Mouse (Mus musculus): Measurements from ENCODE around the gene Trmt10b. TPM values are rescaled to one million over a fixed set of nuclear protein-coding genes. Genes with fewer than 3 reads are reported as not detected.

The Trmt10b gene
- 14.2 and 15.5 TPM in 2 replicates for polyA plus RNA-seq (2012; rRNA removed)

GRCm38 (mm10) chr4:45296662-45297564 is at the start of gene Trmt10b:
Gene Trmt10b, plus strand, starts transcription at chr4:45297127.

DNA sequence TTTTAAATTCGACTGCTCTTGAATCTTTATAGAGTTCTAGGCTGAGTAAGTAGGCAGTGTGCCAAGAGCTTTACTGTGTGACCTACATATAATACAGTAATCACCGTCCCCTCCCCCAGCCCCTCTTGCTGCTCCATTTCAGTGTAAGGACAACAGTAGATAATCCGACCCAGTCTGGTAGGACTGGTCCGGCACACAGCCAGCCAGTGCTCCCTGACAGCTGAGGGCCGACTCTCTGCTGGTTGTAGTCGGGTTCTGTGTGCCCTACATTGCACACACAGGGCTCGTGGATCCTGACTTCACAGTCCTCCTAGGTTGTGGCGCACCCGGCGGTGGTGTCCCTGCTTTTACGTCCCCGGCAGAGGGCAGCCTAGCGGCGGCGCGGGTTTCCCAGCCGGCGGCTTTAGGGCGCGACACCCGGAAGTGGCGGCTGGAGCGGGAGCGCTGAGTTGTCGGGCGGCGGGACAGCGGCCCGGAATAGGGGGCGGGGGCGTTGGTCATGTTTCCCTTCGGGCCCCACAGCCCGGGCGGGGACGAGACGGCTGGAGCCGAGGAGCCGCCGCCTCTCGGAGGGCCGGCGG is 44.8 kb downstream of the Trmt10b start, which contains the start of gene Dcaf10:
TSS of gene Dcaf10 (plus strand) at position 433 of the 581 bp plus-strand sequence.

DNA sequence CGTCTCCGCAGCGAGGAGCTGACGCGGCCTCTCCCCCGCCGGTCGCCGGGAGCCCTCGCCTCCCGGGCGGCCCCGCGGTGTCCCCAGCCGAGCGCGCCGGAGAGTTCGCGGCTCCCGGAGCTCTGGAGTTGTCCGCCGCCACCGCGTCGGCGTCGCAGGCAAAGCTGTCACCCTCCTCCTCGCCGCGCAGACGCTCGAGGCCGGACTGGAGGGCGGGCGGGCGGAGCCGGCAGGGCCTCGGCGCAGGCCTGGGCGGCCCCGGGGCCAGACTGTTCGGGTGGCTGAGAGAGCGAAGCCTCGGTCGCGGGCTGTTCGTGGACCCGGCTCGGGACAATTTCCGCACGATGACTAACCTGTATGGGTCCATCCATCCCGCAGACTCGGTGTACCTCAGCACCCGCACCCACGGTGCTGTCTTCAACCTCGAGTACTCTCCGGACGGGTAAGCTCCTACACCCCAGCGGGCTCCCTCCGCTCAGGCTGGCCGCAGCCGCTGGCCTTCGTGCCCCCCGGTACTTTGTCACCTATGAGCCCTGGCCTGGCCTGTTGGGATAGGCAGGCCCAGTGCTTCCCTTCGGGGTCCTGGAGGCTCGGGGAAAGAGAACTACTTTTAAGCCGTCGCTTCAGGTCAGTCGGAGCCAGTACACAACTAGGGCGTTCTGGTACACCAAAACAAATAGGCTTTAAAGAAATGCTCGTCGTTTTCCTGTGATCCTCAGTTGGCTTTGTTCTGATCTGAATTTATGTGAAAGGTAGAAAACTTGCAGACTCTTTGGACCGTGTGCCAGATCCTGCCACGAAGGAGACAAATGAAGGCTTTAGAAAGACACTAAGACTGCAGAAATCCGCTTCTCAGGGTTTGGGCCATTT is 45.6 kb downstream of the Trmt10b start, which contains the start of gene Exosc3:
TSS of gene Exosc3 (minus strand) at position 447 of the 870 bp plus-strand sequence.

Other genes starting within 250 kb of the Trmt10b start
- 28.6 and 30.8 TPM in 2 replicates for gene Fbxo10, start 212.5 kb upstream of the Trmt10b start, polyA plus RNA-seq (2012; rRNA removed)
- gene Tomm5, start 189.0 kb upstream of the Trmt10b start, polyA plus RNA-seq (2012; rRNA removed) = 140 and 148 TPM in 2 replicates
- 1.1 and 2.1 TPM in 2 replicates for gene Frmpd1, start 112.3 kb upstream of the Trmt10b start, polyA plus RNA-seq (2012; rRNA removed)
- 11.5 and 12.8 TPM in 2 replicates for gene Dcaf10, start 45.0 kb downstream of the Trmt10b start, polyA plus RNA-seq (2012; rRNA removed)
- 42.3 and 43.3 TPM in 2 replicates for gene Exosc3, start 45.6 kb downstream of the Trmt10b start, polyA plus RNA-seq (2012; rRNA removed)
- gene Slc25a51, start 111.6 kb downstream of the Trmt10b start, polyA plus RNA-seq (2012; rRNA removed) = 121 and 128 TPM in 2 replicates
- gene Shb, start 235.3 kb downstream of the Trmt10b start, polyA plus RNA-seq (2012; rRNA removed) = 31.8 and 46.2 TPM in 2 replicates